Mouse (Mus musculus): ENCODE data around the gene Alpi. TPM values are rescaled to one million over a fixed set of nuclear protein-coding genes. Genes with fewer than 3 reads are reported as not detected.

Alpi gene
- polyA plus RNA-seq, 1 experiment from 2014 or later = not detected

DNA sequence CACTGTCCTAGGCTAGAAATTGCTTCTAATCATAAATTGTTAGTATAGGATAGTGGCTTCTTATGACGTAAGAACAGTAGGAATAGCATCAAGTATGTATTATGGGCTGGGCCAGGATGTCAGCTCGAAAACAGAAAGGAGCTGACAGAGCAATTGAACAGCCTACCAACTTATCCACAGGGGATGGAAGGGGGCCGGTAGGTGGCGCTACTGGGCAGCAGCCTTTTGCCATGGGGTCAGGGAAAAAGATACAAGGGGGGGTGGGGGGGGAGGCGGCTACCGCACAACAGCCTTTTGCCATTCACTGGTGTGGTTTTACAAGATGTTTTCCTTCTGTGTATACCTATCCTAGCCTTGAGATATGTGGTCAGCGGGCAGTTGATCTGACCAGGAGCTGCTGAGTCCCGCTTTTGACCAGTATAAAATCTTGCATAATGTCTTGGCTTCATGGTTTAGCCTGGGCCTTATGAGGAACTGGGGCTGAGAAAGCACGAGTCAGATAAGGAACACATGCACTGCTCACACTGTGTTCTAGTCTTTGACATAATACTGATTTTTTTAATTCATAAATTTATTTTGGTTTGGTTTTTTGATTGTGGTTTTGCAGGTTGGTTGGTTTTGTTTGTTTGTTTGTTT lies 10.4 kb upstream of the Alpi start:
- no peak overlapping the region for H3K9ac ChIP-seq (replicated peaks; ENCODE audit: low read depth, low read length)
- H3K9me3 ChIP-seq (ENCODE audit: control insufficient read depth, low read length) = no peaks in the 10 kb centered on the region
- H3K27me3 ChIP-seq (ENCODE audit: control insufficient read depth, insufficient read depth, low read length) = no peaks in the 10 kb centered on the region
- ATAC-seq (ENCODE audit: low read depth) = no peak
- 35% methylated on average over 9 of the region's 9 CpGs for WGBS
- no peaks in the 10 kb centered on the region for H3K36me3 ChIP-seq (ENCODE audit: control insufficient read depth, insufficient read depth, low read length)
- H3K27ac ChIP-seq (ENCODE audit: low read depth, low read length) = no peak overlapping the region
- H3K4me3 ChIP-seq (ENCODE audit: low read depth, low read length) = no peak overlapping the region
- no peaks in the 10 kb centered on the region for H3K4me1 ChIP-seq (ENCODE audit: control insufficient read depth, insufficient read depth, low read length)
- H3K4me2 ChIP-seq (ENCODE audit: low read depth, low read length) = no peak overlapping the region

DNA sequence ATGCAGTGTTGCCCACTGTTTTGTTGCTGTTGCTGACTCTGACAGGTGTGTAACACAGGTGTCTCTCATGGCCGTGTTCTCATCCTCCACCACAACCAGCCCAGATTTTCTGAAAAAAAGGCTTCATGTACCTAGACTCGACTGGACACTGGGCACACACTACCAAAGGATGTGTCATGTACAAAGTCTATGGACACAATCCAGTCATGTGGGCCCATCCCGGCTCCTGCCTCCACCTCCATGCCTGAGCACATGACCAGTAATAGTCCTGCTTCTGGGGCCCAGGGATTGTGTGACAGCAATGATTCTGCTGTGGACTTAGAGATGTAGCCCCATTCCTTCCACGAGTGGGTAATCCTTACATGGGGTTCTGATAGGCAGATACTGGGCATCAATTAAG lies 7.2 kb upstream of the Alpi start:
- ATAC-seq (ENCODE audit: low read depth) = no peak
- Histone ChIP-seq H3K36me3 (ENCODE audit: control insufficient read depth, insufficient read depth, low read length) (no peaks in the 10 kb centered on the region), H3K27ac (ENCODE audit: low read depth, low read length) (no peak overlapping the region), H3K4me1 (ENCODE audit: control insufficient read depth, insufficient read depth, low read length) (no peaks in the 10 kb centered on the region), H3K27me3 (ENCODE audit: control insufficient read depth, insufficient read depth, low read length) (no peaks in the 10 kb centered on the region), H3K4me2 (ENCODE audit: low read depth, low read length) (no peak overlapping the region), H3K9me3 (ENCODE audit: control insufficient read depth, low read length) (no peaks in the 10 kb centered on the region), H3K4me3 (ENCODE audit: low read depth, low read length) (no peak overlapping the region), H3K9ac (replicated peaks; ENCODE audit: low read depth, low read length) (no peak overlapping the region)
- WGBS = 86% methylated on average over 4 of the region's 4 CpGs

DNA sequence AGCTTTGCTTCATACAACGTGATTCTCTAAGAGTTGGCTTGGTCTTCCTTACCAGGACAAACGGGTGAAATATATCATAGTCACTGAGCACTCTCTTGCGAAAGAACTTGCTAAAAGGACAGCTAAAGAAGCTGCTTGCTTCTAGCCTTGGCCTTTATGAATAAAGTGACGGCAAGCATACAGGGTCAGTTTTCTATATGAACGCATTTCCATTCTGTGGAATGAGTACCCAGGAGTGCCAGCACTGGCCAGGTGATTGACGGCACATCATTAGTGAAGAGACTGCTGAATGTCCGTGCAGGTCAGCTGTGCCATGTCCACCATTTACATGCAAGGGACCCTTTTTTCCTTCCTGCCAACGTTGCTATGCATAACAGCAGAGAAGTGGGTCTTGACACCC lies 5.1 kb upstream of the Alpi start:
- Histone ChIP-seq H3K9ac (replicated peaks; ENCODE audit: low read depth, low read length) (no peak overlapping the region), H3K27ac (ENCODE audit: low read depth, low read length) (no peak overlapping the region), H3K27me3 (ENCODE audit: control insufficient read depth, insufficient read depth, low read length) (no peaks in the 10 kb centered on the region), H3K4me1 (ENCODE audit: control insufficient read depth, insufficient read depth, low read length) (no peaks in the 10 kb centered on the region), H3K36me3 (ENCODE audit: control insufficient read depth, insufficient read depth, low read length) (no peaks in the 10 kb centered on the region), H3K4me2 (ENCODE audit: low read depth, low read length) (no peak overlapping the region), H3K4me3 (ENCODE audit: low read depth, low read length) (no peak overlapping the region), H3K9me3 (ENCODE audit: control insufficient read depth, low read length) (no peaks in the 10 kb centered on the region)
- no peak for ATAC-seq (ENCODE audit: low read depth)
- WGBS = 78% methylated on average over 8 of the region's 8 CpGs

DNA sequence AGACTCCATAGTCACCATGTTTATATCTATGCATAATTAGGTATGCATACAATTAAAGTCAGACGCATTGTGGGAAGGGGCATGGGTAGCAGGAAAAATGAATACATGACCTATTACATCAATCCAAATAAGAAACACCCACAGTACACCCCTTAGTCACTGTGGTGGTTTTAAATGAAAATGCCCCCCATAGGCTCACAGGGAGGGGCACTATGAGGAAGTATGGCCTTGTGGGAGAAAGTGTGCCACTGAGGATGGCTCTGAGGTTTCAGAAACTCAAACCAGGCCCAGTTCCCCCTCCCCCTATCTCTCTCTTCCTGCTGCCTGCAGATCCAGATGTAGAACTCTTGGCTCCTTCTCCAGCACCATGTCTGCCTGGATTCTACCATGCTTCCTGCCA lies 2.5 kb upstream of the Alpi start:
- Histone ChIP-seq H3K9ac (replicated peaks; ENCODE audit: low read depth, low read length) (no peak overlapping the region), H3K27ac (ENCODE audit: low read depth, low read length) (no peak overlapping the region), H3K4me3 (ENCODE audit: low read depth, low read length) (no peak overlapping the region), H3K27me3 (ENCODE audit: control insufficient read depth, insufficient read depth, low read length) (no peaks in the 10 kb centered on the region), H3K9me3 (ENCODE audit: control insufficient read depth, low read length) (no peaks in the 10 kb centered on the region), H3K36me3 (ENCODE audit: control insufficient read depth, insufficient read depth, low read length) (no peaks in the 10 kb centered on the region), H3K4me1 (ENCODE audit: control insufficient read depth, insufficient read depth, low read length) (no peaks in the 10 kb centered on the region), H3K4me2 (ENCODE audit: low read depth, low read length) (no peak overlapping the region)
- WGBS = 67% methylated on average over 1 of the region's 1 CpGs
- no peak for ATAC-seq (ENCODE audit: low read depth)

DNA sequence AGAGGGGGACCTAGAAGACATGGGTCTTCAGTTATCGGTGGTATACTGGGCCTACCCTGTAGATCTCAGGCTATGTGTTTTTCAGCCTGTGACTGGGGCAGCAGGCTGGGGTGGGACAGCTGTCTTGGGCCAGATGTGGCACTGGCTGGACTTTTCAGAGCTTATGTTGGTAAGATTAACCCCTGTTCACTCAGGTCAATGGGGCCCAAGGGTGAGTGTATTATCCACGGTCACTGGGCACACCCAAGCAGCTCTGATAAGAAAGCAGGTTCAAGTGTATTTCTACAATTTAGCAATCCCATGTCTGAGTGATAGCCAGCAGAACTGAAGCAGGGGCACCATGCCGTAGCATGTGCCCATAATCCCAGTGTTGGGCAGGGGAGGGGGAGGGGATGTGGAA lies 708 bp upstream of the Alpi start:
- Histone ChIP-seq H3K27me3 (ENCODE audit: control insufficient read depth, insufficient read depth, low read length) (no peaks in the 10 kb centered on the region), H3K4me1 (ENCODE audit: control insufficient read depth, insufficient read depth, low read length) (no peaks in the 10 kb centered on the region), H3K4me2 (ENCODE audit: low read depth, low read length) (no peak overlapping the region), H3K9ac (replicated peaks; ENCODE audit: low read depth, low read length) (no peak overlapping the region), H3K4me3 (ENCODE audit: low read depth, low read length) (no peak overlapping the region), H3K9me3 (ENCODE audit: control insufficient read depth, low read length) (no peaks in the 10 kb centered on the region), H3K36me3 (ENCODE audit: control insufficient read depth, insufficient read depth, low read length) (no peaks in the 10 kb centered on the region), H3K27ac (ENCODE audit: low read depth, low read length) (no peak overlapping the region)
- ATAC-seq (ENCODE audit: low read depth) = no peak
- WGBS = 86% methylated on average over 3 of the region's 3 CpGs

DNA sequence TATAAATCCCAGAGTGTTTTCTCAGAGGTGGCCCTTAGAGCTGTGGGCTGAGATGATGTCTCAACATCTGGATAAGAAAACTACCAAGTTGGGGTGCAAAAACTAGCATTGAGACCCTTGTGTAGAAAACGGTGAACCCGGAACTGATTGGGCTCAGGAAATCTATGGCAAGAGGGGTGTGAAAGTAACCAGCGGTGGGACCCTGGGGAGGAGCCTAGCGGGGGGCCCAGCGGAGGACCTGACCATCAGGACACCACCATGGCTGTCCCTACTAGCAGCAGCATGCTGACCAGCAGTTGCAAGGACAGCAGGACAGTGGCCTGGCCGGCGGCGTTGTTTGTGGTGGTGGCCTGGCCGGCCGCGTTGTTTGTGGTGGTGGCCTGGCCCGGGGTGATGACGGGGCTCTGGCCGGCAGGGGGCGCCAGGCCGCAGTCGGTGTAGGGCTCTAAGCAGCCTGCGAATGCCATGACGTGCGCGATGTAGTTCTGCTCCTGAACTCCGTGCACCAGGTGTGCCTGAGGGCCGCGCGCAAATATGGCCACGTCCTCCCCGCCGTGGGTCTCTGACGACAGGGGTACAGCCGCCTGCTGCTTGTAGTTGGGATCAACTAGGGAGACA lies 2.9 kb downstream of the Alpi start:
- H3K4me2 ChIP-seq (ENCODE audit: low read depth, low read length) = peak overlapping the region; percentile 18; the same call in 1 of the 2 replicates
- no peak overlapping the region for H3K9ac ChIP-seq (replicated peaks; ENCODE audit: low read depth, low read length)
- no peaks in the 10 kb centered on the region for H3K27me3 ChIP-seq (ENCODE audit: control insufficient read depth, insufficient read depth, low read length)
- H3K36me3 ChIP-seq (ENCODE audit: control insufficient read depth, insufficient read depth, low read length) = no peaks in the 10 kb centered on the region
- H3K4me1 ChIP-seq (ENCODE audit: control insufficient read depth, insufficient read depth, low read length) = no peaks in the 10 kb centered on the region
- peak; percentile 75; the same call in 1 of the 2 replicates for ATAC-seq (ENCODE audit: low read depth)
- WGBS = 15% methylated on average over 30 of the region's 30 CpGs
- H3K4me3 ChIP-seq (ENCODE audit: low read depth, low read length) = no peak overlapping the region
- H3K27ac ChIP-seq (ENCODE audit: low read depth, low read length) = no peak overlapping the region
- no peaks in the 10 kb centered on the region for H3K9me3 ChIP-seq (ENCODE audit: control insufficient read depth, low read length)

DNA sequence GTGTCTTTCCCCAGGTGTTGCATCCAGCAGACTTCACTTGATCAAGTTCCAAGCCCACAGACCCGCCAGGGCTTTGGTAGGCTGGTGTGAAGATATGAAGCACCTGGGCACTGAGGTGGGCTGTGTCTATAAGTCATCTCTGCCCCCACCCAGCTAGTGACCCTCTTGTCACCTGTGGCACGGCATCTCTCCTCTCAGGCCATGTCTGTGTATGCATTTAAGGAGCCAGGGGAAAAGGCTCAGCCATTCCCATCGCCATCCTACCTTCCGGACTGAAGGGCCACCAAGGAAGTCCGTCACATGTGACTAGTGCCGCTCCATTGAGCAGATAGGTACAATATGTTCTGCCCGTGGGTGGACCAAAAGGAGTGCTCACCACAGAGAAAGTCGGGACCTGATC lies 5.8 kb downstream of the Alpi start:
- Histone ChIP-seq H3K9me3 (ENCODE audit: control insufficient read depth, low read length) (no peaks in the 10 kb centered on the region), H3K4me3 (ENCODE audit: low read depth, low read length) (no peak overlapping the region), H3K9ac (replicated peaks; ENCODE audit: low read depth, low read length) (no peak overlapping the region), H3K36me3 (ENCODE audit: control insufficient read depth, insufficient read depth, low read length) (no peaks in the 10 kb centered on the region), H3K4me2 (ENCODE audit: low read depth, low read length) (no peak overlapping the region), H3K4me1 (ENCODE audit: control insufficient read depth, insufficient read depth, low read length) (no peaks in the 10 kb centered on the region), H3K27ac (ENCODE audit: low read depth, low read length) (no peak overlapping the region), H3K27me3 (ENCODE audit: control insufficient read depth, insufficient read depth, low read length) (no peaks in the 10 kb centered on the region)
- no peak for ATAC-seq (ENCODE audit: low read depth)
- 85% methylated on average over 8 of the region's 8 CpGs for WGBS

DNA sequence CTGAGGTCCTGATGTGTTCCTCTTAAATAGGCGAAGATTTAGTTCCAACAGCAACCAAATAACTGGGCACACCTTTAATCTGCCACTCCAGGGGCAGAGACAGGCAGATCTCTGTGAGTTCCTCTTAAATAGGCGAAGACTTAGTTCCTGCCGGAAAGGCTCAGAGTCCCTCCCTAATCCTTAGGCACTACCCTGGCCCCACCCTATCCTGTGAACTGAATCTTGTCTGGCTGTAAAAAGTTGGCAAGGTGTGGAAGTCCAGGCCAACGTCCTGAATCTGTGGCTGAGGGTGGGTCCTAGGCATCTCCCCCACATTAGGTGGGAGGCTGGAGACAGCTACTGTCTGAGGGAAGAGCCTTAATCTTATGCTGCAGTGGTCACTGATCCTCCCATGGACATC lies 11.6 kb downstream of the Alpi start, which contains the start of gene Alppl2:
TSS of gene Alppl2 (minus strand) at position 101 of the 400 bp plus-strand sequence.
- no peaks in the 10 kb centered on the region for H3K36me3 ChIP-seq (ENCODE audit: control insufficient read depth, insufficient read depth, low read length)
- no peak for ATAC-seq (ENCODE audit: low read depth)
- no peaks in the 10 kb centered on the region for H3K27me3 ChIP-seq (ENCODE audit: control insufficient read depth, insufficient read depth, low read length)
- H3K9me3 ChIP-seq (ENCODE audit: control insufficient read depth, low read length) = no peaks in the 10 kb centered on the region
- H3K4me2 ChIP-seq (ENCODE audit: low read depth, low read length) = no peak within 1 kb of the TSS
- no peak within 1 kb of the TSS for H3K4me3 ChIP-seq (ENCODE audit: low read depth, low read length)
- no peak within 1 kb of the TSS for H3K27ac ChIP-seq (ENCODE audit: low read depth, low read length)
- WGBS = 87% methylated on average over 4 of the region's 4 CpGs
- H3K9ac ChIP-seq (replicated peaks; ENCODE audit: low read depth, low read length) = no peak within 1 kb of the TSS
- no peaks in the 10 kb centered on the region for H3K4me1 ChIP-seq (ENCODE audit: control insufficient read depth, insufficient read depth, low read length)

DNA sequence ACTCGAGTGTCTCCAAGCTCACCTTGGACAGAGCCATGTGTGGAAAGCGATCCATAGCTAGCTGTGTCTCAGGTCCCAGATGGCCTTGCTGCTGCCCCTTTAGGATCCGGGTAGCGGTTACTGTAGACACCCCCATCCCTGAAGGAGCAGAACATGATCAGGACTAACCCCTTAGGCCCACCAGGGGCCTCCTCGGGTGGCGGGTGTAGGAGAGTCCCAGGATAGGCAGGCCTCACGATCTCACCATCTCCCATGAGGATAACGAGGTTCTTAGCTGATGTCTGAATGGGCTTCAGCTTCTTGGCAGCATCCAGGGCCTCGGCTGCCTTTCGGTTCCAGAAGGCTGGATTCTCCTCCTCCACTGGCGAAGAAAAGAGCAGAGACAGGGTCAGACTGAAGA lies 12.2 kb downstream of the Alpi start:
- H3K4me2 ChIP-seq (ENCODE audit: low read depth, low read length) = no peak overlapping the region
- H3K4me1 ChIP-seq (ENCODE audit: control insufficient read depth, insufficient read depth, low read length) = no peaks in the 10 kb centered on the region
- no peaks in the 10 kb centered on the region for H3K27me3 ChIP-seq (ENCODE audit: control insufficient read depth, insufficient read depth, low read length)
- H3K36me3 ChIP-seq (ENCODE audit: control insufficient read depth, insufficient read depth, low read length) = no peaks in the 10 kb centered on the region
- H3K27ac ChIP-seq (ENCODE audit: low read depth, low read length) = no peak overlapping the region
- H3K9me3 ChIP-seq (ENCODE audit: control insufficient read depth, low read length) = no peaks in the 10 kb centered on the region
- no peak for ATAC-seq (ENCODE audit: low read depth)
- no peak overlapping the region for H3K4me3 ChIP-seq (ENCODE audit: low read depth, low read length)
- WGBS = 93% methylated on average over 11 of the region's 11 CpGs
- no peak overlapping the region for H3K9ac ChIP-seq (replicated peaks; ENCODE audit: low read depth, low read length)

Data from neural tube, embryonic 14.5 days (tissue).